In the genomic region with DNA sequence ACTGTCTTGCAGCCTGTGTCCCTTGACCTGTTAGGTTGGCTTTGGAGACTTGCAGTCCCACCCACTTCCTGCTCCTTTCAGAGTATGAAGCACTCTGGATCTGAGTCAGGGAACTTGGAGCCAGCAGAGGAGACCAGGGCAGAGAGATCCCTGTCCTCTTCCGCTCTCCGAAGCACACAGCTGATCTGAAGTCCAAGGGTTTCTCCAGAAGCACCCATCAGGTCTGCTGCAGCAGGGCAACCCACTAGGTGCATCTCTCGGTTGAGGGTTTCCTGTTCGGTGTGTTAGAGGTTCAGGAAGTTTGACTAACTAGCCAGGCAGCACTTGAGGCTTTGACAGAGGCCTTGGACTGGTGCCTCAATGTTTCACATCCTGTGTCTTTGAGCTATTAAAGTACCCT, we compare ENCODE assay signal across 9 mouse cellular contexts. TPM values are rescaled to one million over a fixed set of nuclear protein-coding genes. Genes with fewer than 3 reads are reported as not detected.
DNase-seq lines count a peak whose midpoint lies in the region; ATAC-seq and TF ChIP-seq lines count a peak whose summit lies in the region.
"Had no signal": no experiment of that assay in that cellular context is flagged by ENCODE, and none has a peak within 500 bp of the region (broad histone marks: within the 10 kb centered on the region; RNA-seq: fewer than 3 reads in every experiment).

No protein-coding gene starts in this region.

- H3K36me3 ChIP-seq in G1E (replicated peaks), result peaks cover 46% of the 10 kb centered on the region
- H3K36me3 ChIP-seq in hindbrain, embryonic 13.5 days, result no peaks in the 10 kb centered on the region
- no peaks in the 10 kb centered on the region for H3K36me3 ChIP-seq in liver, embryonic 15.5 days (replicated peaks)

- WGBS in hindbrain, embryonic 13.5 days, result 79% methylated on average over 4 of the region's 4 CpGs
- WGBS in liver, embryonic 15.5 days (ENCODE audit: insufficient replicate concordance), result 21% methylated on average over 4 of the region's 4 CpGs

- no peak overlapping the region for H3K9ac ChIP-seq in hindbrain, embryonic 13.5 days
- H3K9ac ChIP-seq in liver, embryonic 15.5 days, result no peak overlapping the region

- peak; percentile 50 for DNase-seq in gastrocnemius, adult 18-20 months (ENCODE audit: low spot score)
- no peak for DNase-seq in gastrocnemius, postnatal 4 days (ENCODE audit: low spot score in 2 of 2)
- DNase-seq in G1E (ENCODE audit: low spot score), result no peak
- DNase-seq in thymus, postnatal 36 days, result peak; percentile 35 to 45
- DNase-seq in ovary, postnatal 36 days (ENCODE audit: low spot score), result no peak
- DNase-seq in cerebellum, postnatal 14 days, result no peak

- H3K9me3 ChIP-seq in G1E (replicated peaks), result no peaks in the 10 kb centered on the region
- H3K9me3 ChIP-seq in hindbrain, embryonic 13.5 days, result no peaks in the 10 kb centered on the region
- no peaks in the 10 kb centered on the region for H3K9me3 ChIP-seq in liver, embryonic 15.5 days (replicated peaks)

- TF ChIP-seq CTCF in G1E (IDR thresholded peaks at IDR 0.05; ENCODE audit: low read depth, low read length), result no peak

- ATAC-seq in G1E (ENCODE audit: extremely low read depth, insufficient number of reproducible peaks, low FRiP score, poor library complexity, severe bottlenecking), result no peak
- no peak for ATAC-seq in hindbrain, embryonic 13.5 days (ENCODE audit: low FRiP score)
- no peak for ATAC-seq in liver, embryonic 15.5 days (ENCODE audit: insufficient read depth)
- ATAC-seq: Patski had no signal

- peaks cover 2% of the 10 kb centered on the region; the same call in 1 of the 2 replicates for H3K27me3 ChIP-seq in G1E (ENCODE audit: insufficient read depth, low read length)
- peaks cover 30% of the 10 kb centered on the region for H3K27me3 ChIP-seq in hindbrain, embryonic 13.5 days
- peaks cover 26% of the 10 kb centered on the region for H3K27me3 ChIP-seq in liver, embryonic 15.5 days
- H3K27me3 ChIP-seq: Patski had no signal

- H3K4me2 ChIP-seq in hindbrain, embryonic 13.5 days, result peak overlapping the region; percentile 65
- H3K4me2 ChIP-seq in liver, embryonic 15.5 days, result peak overlapping the region; percentile 64

- H3K27ac ChIP-seq in hindbrain, embryonic 13.5 days, result 0 out of 2 replicates have a peak overlapping the region, but pooled peaks have one; percentile 3
- H3K27ac ChIP-seq in liver, embryonic 15.5 days (replicated peaks), result 0 out of 2 replicates have a peak overlapping the region, but pooled peaks have one; percentile 38

- peaks cover 82% of the 10 kb centered on the region for H3K4me1 ChIP-seq in G1E (ENCODE audit: insufficient read depth, low read depth, low read length)
- H3K4me1 ChIP-seq in hindbrain, embryonic 13.5 days (replicated peaks), result peaks cover 42% of the 10 kb centered on the region
- peaks cover 68% of the 10 kb centered on the region for H3K4me1 ChIP-seq in liver, embryonic 15.5 days (replicated peaks)

- peak overlapping the region; percentile 22; the same call in 1 of the 2 replicates for H3K4me3 ChIP-seq in G1E (ENCODE audit: low read depth, low read length)
- H3K4me3 ChIP-seq in hindbrain, embryonic 13.5 days, result no peak overlapping the region
- H3K4me3 ChIP-seq in liver, embryonic 15.5 days (replicated peaks), result peak overlapping the region; percentile 60; the same call in 1 of the 2 replicates

RNA-seq across cellular contexts. Expression of gene Anxa2, which starts 2.0 kb away (rescaled TPM):
- 10 to 100 TPM; 29.4 to 53.6 TPM for total RNA-seq in gastrocnemius, adult 18-20 months (2021)
- 100 to 1,000 TPM; 342 to 392 TPM for total RNA-seq in gastrocnemius, postnatal 4 days (2021)
- total RNA-seq in G1E (2014; fragmentation: Nextera tagmentation) (19.3 and 27.3 TPM in 2 replicates), G1E (2017) (56.9 and 63.3 TPM in 2 replicates)
- polyA plus RNA-seq in G1E (2012), result 5.6 and 7.3 TPM in 2 replicates
- 187 TPM in 2 replicates for polyA plus RNA-seq in hindbrain, embryonic 13.5 days (2015; fragmentation: Nextera tagmentation; extraction: Ambion mirVana)
- polyA plus RNA-seq in liver, embryonic 15.5 days (2015; fragmentation: Nextera tagmentation; extraction: Ambion mirVana), result 143 and 178 TPM in 2 replicates

RNA-seq across cellular contexts. Expression of gene Ice2, which starts 57.7 kb away (rescaled TPM):
- 1 to 10 TPM; 4.5 to 5.3 TPM for total RNA-seq in gastrocnemius, adult 18-20 months (2021)
- 10 to 100 TPM in 1 of 2 experiments, 1 to 10 TPM in 1; 9.5 to 11.1 TPM for total RNA-seq in gastrocnemius, postnatal 4 days (2021)
- 44.6 and 44.9 TPM in 2 replicates for total RNA-seq in G1E (2014; fragmentation: Nextera tagmentation)
- 22.8 and 29.1 TPM in 2 replicates for total RNA-seq in G1E (2017)
- polyA plus RNA-seq in G1E (2012), result 0.99 TPM in 2 replicates
- 11.4 and 12.5 TPM in 2 replicates for polyA plus RNA-seq in hindbrain, embryonic 13.5 days (2015; fragmentation: Nextera tagmentation; extraction: Ambion mirVana)
- polyA plus RNA-seq in liver, embryonic 15.5 days (2015; fragmentation: Nextera tagmentation; extraction: Ambion mirVana), result 5.7 and 6.6 TPM in 2 replicates

Comparison
In these comparisons a context has a peak if more than half of its experiments do, and no peak if none do; other contexts are left out.
1. DNase-seq: peak in gastrocnemius, adult 18-20 months (single experiment) and thymus, postnatal 36 days (2 of 2); none in gastrocnemius, postnatal 4 days (0 of 2), G1E (single experiment), ovary, postnatal 36 days (single experiment) and cerebellum, postnatal 14 days (0 of 2).
2. RNA of gene Anxa2, which starts 2.0 kb away (total RNA-seq): 342 to 392 TPM in gastrocnemius, postnatal 4 days; 19.3 to 63.3 TPM in G1E and 29.4 to 53.6 TPM in gastrocnemius, adult 18-20 months; every median in the first group is over 4 times any median in the second.